Mouse (Mus musculus) forebrain, embryonic 15.5 days (tissue): ENCODE measurements at regions not wholly inside any gene's neighbourhood (a gene's known extent, or its start where the extent isn't known, plus 50 kb on each side); places are given as distances from the start of the nearest gene placed in this dataset. TPM values are rescaled to one million over a fixed set of nuclear protein-coding genes. Genes with fewer than 3 reads are reported as not detected.
A peak's percentile ranks its signal among the peaks of the same experiment; 100 is the strongest.

Source experiments
- ATAC-seq: fragments of 200-750 bp; cut with Nextera tagmentation; replicated peaks from 2 replicates; pipeline ENCODE4 v1.8.0; 2017; ENCODE audit warnings: mild to moderate bottlenecking, moderate TSS enrichment, moderate library complexity
- H3K27ac ChIP-seq: fragments of 300-500 bp; sonication (generic); replicated peaks from 2 replicates; pipeline ENCODE4 v1.5.1; 2015; ENCODE audit warnings: mild to moderate bottlenecking, inconsistent platforms
- H3K27me3 ChIP-seq: fragments of 300-500 bp; sonication (generic); 2 replicates; pipeline ENCODE4 v1.6.1; 2015; ENCODE audit warnings: inconsistent platforms
- H3K36me3 ChIP-seq: fragments of 300-500 bp; sonication (generic); 2 replicates; pipeline ENCODE4 v1.6.1; 2015; ENCODE audit warnings: mild to moderate bottlenecking, inconsistent platforms
- H3K4me1 ChIP-seq: fragments of 300-500 bp; sonication (generic); 2 replicates; pipeline ENCODE4 v1.6.1; 2015; ENCODE audit warnings: inconsistent platforms
- H3K4me2 ChIP-seq: fragments of 300-500 bp; sonication (generic); replicated peaks from 2 replicates; pipeline ENCODE4 v1.6.1; 2015; ENCODE audit warnings: mild to moderate bottlenecking, inconsistent platforms
- H3K4me3 ChIP-seq: fragments of 300-500 bp; sonication (generic); 2 replicates; pipeline ENCODE4 v1.5.1; 2015; ENCODE audit warnings: mild to moderate bottlenecking, inconsistent platforms
- H3K9ac ChIP-seq: fragments of 300-500 bp; sonication (generic); replicated peaks from 2 replicates; pipeline ENCODE4 v1.6.1; 2015; ENCODE audit warnings: mild to moderate bottlenecking, inconsistent platforms
- H3K9me3 ChIP-seq: fragments of 300-500 bp; sonication (generic); 2 replicates; pipeline ENCODE4 v1.6.1; 2016; ENCODE audit warnings: inconsistent platforms
- WGBS: fragments of 180-500 bp; shearing (Covaris S2); methylation state at CpG from one replicate; pipeline ENCODE4 v1.1.7; 2015; ENCODE audit warnings: mixed read lengths; 5-methylcytosine and 5-hydroxymethylcytosine counted together
- microRNA-seq: library from miRNA; unstranded; fragments of <30 nt; microRNA quantifications from one replicate; pipeline ENCODE4, GENCODE M21; 2016

DNA sequence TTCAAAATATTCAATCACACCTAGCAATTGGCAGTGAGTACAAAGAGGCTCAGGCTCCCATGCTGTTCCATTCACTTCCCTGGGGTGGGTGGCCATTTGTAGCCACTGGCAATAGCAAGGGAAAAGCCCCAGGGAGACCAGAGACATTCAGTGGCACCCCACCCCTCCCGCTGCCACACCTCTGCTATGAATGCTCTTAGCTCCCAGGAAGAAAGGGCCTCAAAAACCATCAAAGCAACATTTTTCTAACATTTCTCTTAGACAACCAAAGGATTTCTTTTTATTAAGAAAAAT is 152.2 kb downstream of the Gm11361 start:
- 13% methylated on average over 1 of the region's 1 CpGs for WGBS
- ATAC-seq: peak; percentile 62; the same call in 1 of the 2 replicates
- H3K36me3 ChIP-seq: no peaks in the 10 kb centered on the region
- peaks cover 14% of the 10 kb centered on the region for H3K4me1 ChIP-seq
- no peaks in the 10 kb centered on the region for H3K9me3 ChIP-seq
- no peak overlapping the region for H3K4me2 ChIP-seq
- no peaks in the 10 kb centered on the region for H3K27me3 ChIP-seq
- H3K9ac ChIP-seq: no peak overlapping the region
- no peak overlapping the region for H3K4me3 ChIP-seq
- peak overlapping the region; percentile 65 for H3K27ac ChIP-seq

DNA sequence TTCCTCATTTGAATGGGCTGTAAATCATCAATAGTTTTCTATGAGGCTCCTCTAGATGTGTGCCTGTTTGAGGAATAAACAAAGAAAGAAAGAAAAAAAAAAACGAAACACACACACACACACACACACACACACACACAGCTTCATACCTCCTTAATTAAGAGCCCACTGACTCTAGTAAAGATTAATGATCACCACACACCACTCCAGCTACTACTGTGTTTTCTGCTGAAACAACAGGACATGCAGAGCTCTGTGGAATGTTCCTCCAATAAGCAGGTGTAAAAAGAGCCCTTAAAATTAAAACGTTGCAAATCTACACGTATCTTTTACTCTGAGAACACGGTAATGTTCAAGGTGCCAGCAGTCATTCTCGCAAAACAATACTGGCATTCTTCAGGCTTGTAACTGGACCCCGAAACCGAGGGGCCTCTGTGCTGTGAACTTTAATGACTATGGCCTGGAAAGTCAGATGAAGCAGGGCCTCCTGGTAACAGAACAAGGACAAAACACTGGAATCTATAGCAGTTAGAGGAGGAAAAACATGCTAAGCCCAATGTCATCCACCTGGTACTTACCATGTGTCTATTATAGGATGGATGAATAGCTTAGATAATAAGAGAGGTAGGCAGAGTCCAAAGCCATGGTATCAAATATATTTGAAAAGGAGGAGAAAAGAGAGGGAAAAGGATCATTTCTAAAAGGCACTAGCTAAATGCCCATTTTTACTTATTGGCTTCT is 151.7 kb downstream of the Gm11361 start:
- peak overlapping the region; percentile 65 for H3K27ac ChIP-seq
- peaks cover 13% of the 10 kb centered on the region for H3K4me1 ChIP-seq
- H3K36me3 ChIP-seq: no peaks in the 10 kb centered on the region
- no peak overlapping the region for H3K9ac ChIP-seq
- no peak overlapping the region for H3K4me3 ChIP-seq
- no peak for ATAC-seq
- no peaks in the 10 kb centered on the region for H3K9me3 ChIP-seq
- 9% methylated on average over 7 of the region's 7 CpGs for WGBS
- H3K27me3 ChIP-seq: no peaks in the 10 kb centered on the region
- no peak overlapping the region for H3K4me2 ChIP-seq

DNA sequence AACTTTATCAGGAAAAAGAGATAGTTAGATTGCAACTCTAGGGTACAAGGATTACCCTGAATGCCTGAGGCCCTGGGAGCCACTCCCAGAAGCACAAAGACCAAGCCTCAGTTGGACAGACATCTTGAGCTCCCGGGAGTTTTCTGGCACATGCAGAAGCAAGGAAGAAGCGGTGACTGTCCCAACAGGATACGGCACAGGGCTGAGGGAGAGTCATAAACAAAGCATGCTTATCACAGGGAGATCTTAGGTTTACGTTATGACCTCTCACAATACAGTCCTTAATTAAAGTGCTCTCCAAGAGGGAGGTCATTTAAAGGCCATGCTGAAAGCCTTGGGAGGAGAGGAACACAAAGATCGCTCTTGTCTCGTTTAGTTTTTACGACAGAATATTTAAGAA is 143.1 kb downstream of the Gm11361 start:
- H3K9me3 ChIP-seq: no peaks in the 10 kb centered on the region

More for the DNA sequence above, 143.1 kb downstream of the Gm11361 start:
- 18% methylated on average over 7 of the region's 7 CpGs for WGBS
- Histone ChIP-seq H3K4me2 (no peak overlapping the region), H3K27me3 (no peaks in the 10 kb centered on the region), H3K9ac (no peak overlapping the region), H3K4me1 (peaks cover 9% of the 10 kb centered on the region; the same call in 1 of the 2 replicates), H3K27ac (no peak overlapping the region), H3K4me3 (no peak overlapping the region), H3K36me3 (no peaks in the 10 kb centered on the region)
- no peak for ATAC-seq

Small RNAs in the stretch of these regions (microRNA-seq; reads per million reads assigned to microRNA genes)
- gene Mir6368: not detected
